Mouse (Mus musculus): Measurements from ENCODE around the gene Mtx2. TPM values are rescaled to one million over a fixed set of nuclear protein-coding genes. Genes with fewer than 3 reads are reported as not detected.

Gene Mtx2
- polyA plus RNA-seq, 1 experiment from 2014 or later: 122 TPM

DNA sequence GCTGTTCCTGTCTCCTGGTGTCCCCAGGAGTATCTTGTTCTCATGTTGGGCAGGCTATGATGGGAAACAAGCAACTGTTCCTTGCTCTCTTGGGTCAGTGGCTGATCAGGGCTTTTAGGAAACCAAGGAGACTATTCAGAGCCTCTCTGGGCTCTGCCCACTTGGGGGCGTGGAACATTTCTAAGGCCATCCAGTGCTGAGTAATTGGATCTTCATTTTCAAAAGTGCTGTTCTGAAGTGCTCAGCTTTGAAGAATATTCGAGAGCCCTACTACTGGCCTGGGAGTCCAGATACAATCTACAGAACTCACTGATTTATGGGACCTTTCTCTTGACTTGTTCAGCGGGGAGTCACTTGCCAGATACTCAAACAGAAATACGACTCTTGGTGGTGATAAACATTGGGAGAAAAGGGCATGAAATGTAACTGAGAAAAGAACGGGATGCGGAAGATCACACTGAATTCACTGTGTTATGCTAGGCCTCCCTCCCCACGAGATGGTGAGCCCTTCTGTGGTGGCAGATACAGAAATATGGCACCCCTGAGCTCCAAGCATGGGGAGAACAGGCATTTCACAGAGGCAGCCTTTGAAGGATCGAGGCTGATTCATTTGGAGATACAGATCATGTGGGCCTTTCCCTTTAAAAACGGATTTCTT lies 92.4 kb downstream of the Mtx2 start:
- ATAC-seq (ENCODE audit: insufficient read depth) (no peak), DNase-seq (no peak)
- Histone ChIP-seq H3K27ac (ENCODE audit: low read depth) (no peak overlapping the region), H3K4me2 (no peak overlapping the region), H3K9ac (no peak overlapping the region), H3K4me1 (ENCODE audit: insufficient read depth) (no peaks in the 10 kb centered on the region), H3K9me3 (ENCODE audit: low read depth, low read length) (no peaks in the 10 kb centered on the region), H3K36me3 (ENCODE audit: insufficient read depth) (no peaks in the 10 kb centered on the region), H3K27me3 (ENCODE audit: insufficient read depth, low read length) (no peaks in the 10 kb centered on the region), H3K4me3 (ENCODE audit: low read depth, low read length) (no peak overlapping the region)
- no peak for TF ChIP-seq CTCF (IDR thresholded peaks at IDR 0.05; ENCODE audit: low read depth)
- 47% methylated on average over 9 of the region's 9 CpGs for WGBS

DNA sequence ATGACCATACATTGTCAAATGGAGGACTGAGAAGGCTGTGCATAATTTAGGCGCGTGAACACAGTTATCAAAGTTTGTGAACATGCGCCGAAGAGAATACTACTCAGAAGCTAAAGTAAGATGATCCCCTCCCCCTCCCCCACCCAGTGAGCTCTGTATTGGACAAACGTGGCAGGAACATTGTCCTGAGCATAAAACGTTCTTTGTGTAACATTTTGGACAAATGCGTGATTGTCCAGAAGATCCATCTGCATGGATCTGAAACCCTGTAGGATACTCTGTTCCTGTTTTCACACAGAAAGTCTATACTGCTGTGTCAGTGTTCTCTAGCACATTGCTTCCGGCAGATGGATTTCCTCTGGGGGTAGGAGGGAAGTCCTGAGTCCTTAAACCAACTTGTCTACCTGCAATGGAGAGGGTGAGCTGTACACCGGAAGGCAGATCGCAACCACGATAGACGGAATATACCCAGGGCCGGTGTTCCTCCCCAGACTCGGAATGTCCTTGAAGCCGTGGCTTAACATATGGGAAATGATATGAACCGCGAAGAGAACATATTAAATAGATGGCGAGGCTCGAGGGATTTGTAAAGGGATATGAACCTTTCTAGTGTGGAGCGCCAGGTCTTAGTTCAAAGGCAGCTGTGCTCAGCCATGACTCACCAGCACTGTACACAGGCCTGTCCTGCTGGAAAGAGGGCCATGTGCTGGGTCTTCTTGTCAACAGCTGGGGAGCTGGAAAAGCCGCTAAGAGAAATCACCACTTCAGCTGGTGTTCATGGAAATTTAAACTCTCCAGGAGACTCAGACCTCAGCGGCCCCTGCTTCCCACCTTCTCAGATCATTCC lies 100.6 kb downstream of the Mtx2 start:
- ATAC-seq (ENCODE audit: insufficient read depth): no peak
- no peak for DNase-seq
- 0 out of 2 replicates have a peak, but pooled peaks cover 8% of the 10 kb centered on the region for H3K27me3 ChIP-seq (ENCODE audit: insufficient read depth, low read length)

More for the DNA sequence above, 100.6 kb downstream of the Mtx2 start:
- Histone ChIP-seq H3K36me3 (ENCODE audit: insufficient read depth) (no peaks in the 10 kb centered on the region), H3K27ac (ENCODE audit: low read depth) (no peak overlapping the region), H3K9me3 (ENCODE audit: low read depth, low read length) (no peaks in the 10 kb centered on the region), H3K4me2 (no peak overlapping the region), H3K4me1 (ENCODE audit: insufficient read depth) (no peaks in the 10 kb centered on the region), H3K9ac (no peak overlapping the region), H3K4me3 (ENCODE audit: low read depth, low read length) (no peak overlapping the region)
- 80% methylated on average over 22 of the region's 22 CpGs for WGBS
- TF ChIP-seq CTCF (IDR thresholded peaks at IDR 0.05; ENCODE audit: low read depth): no peak

Other genes starting within 250 kb of the Mtx2 start
- gene Lnpk, start 246.4 kb upstream of the Mtx2 start, polyA plus RNA-seq (2014; fragmentation: Nextera tagmentation; extraction: Ambion mirVana): 28.6 and 30.4 TPM in 2 replicates
- not detected in 2 replicates for gene Evx2, start 166.2 kb upstream of the Mtx2 start, polyA plus RNA-seq (2014; fragmentation: Nextera tagmentation; extraction: Ambion mirVana)
- not detected in 2 replicates for gene Hoxd13, start 157.5 kb upstream of the Mtx2 start, polyA plus RNA-seq (2014; fragmentation: Nextera tagmentation; extraction: Ambion mirVana)
- gene Hoxd12, start 150.8 kb upstream of the Mtx2 start, polyA plus RNA-seq (2014; fragmentation: Nextera tagmentation; extraction: Ambion mirVana): not detected in 2 replicates
- gene Hoxd11, start 146.2 kb upstream of the Mtx2 start, polyA plus RNA-seq (2014; fragmentation: Nextera tagmentation; extraction: Ambion mirVana): not detected in 2 replicates
- 0.14 TPM in 1 of 2 replicates, not detected in the other for gene Hoxd10, start 133.9 kb upstream of the Mtx2 start, polyA plus RNA-seq (2014; fragmentation: Nextera tagmentation; extraction: Ambion mirVana)
- gene Hoxd9, start 128.1 kb upstream of the Mtx2 start, polyA plus RNA-seq (2014; fragmentation: Nextera tagmentation; extraction: Ambion mirVana): 0.13 TPM in 1 of 2 replicates, not detected in the other
- gene Hoxd8, start 121.2 kb upstream of the Mtx2 start, polyA plus RNA-seq (2014; fragmentation: Nextera tagmentation; extraction: Ambion mirVana): 0.27 and 0.29 TPM in 2 replicates
- not detected in 2 replicates for gene Hoxd3, start 113.9 kb upstream of the Mtx2 start, polyA plus RNA-seq (2014; fragmentation: Nextera tagmentation; extraction: Ambion mirVana)
- not detected in 2 replicates for gene Hoxd4, start 113.9 kb upstream of the Mtx2 start, polyA plus RNA-seq (2014; fragmentation: Nextera tagmentation; extraction: Ambion mirVana)
- gene Gm28230, start 99.1 kb upstream of the Mtx2 start, polyA plus RNA-seq (2014; fragmentation: Nextera tagmentation; extraction: Ambion mirVana): not detected in 2 replicates
- 0.09 TPM in 1 of 2 replicates, not detected in the other for gene Hoxd1, start 62.8 kb upstream of the Mtx2 start, polyA plus RNA-seq (2014; fragmentation: Nextera tagmentation; extraction: Ambion mirVana)